Mouse (Mus musculus) neural tube, embryonic 13.5 days (tissue): ENCODE results near the gene Ak1. TPM values are rescaled to one million over a fixed set of nuclear protein-coding genes. Genes with fewer than 3 reads are reported as not detected.

ENCODE experiments used
- ATAC-seq: fragments of 200-750 bp; cut with Nextera tagmentation; 2 replicates; pipeline ENCODE4 v1.8.0; 2017; ENCODE audit warnings: low read depth, mild to moderate bottlenecking, moderate TSS enrichment, moderate library complexity
- H3K27ac ChIP-seq: fragments of 300-500 bp; sonication (generic); replicated peaks from 2 replicates; pipeline ENCODE4 v1.5.1; 2015; ENCODE audit warnings: moderate library complexity, mild to moderate bottlenecking, inconsistent platforms
- H3K27me3 ChIP-seq: fragments of 300-500 bp; sonication (generic); 2 replicates; pipeline ENCODE4 v1.6.1; 2015; ENCODE audit warnings: mild to moderate bottlenecking, inconsistent platforms
- H3K36me3 ChIP-seq: fragments of 300-500 bp; sonication (generic); 2 replicates; pipeline ENCODE4 v1.6.1; 2015; ENCODE audit warnings: mild to moderate bottlenecking, inconsistent platforms
- H3K4me1 ChIP-seq: fragments of 300-500 bp; sonication (generic); replicated peaks from 2 replicates; pipeline ENCODE4 v1.6.1; 2015; ENCODE audit warnings: inconsistent platforms
- H3K4me2 ChIP-seq: fragments of 300-500 bp; sonication (generic); 2 replicates; pipeline ENCODE4 v1.6.1; 2015; ENCODE audit warnings: inconsistent platforms, mild to moderate bottlenecking, moderate library complexity
- H3K4me3 ChIP-seq: fragments of 300-500 bp; sonication (generic); 2 replicates; pipeline ENCODE4 v1.5.1; 2015; ENCODE audit warnings: mild to moderate bottlenecking, inconsistent platforms
- H3K9ac ChIP-seq: fragments of 300-500 bp; sonication (generic); 2 replicates; pipeline ENCODE4 v1.6.1; 2015; ENCODE audit warnings: moderate library complexity, mild to moderate bottlenecking, inconsistent platforms
- H3K9me3 ChIP-seq: fragments of 300-500 bp; sonication (generic); 2 replicates; pipeline ENCODE4 v1.6.1; 2016; ENCODE audit warnings: inconsistent platforms
- WGBS: fragments of 180-500 bp; shearing (Covaris S2); methylation state at CpG from one replicate; pipeline ENCODE4 v1.1.7; 2015; 5-methylcytosine and 5-hydroxymethylcytosine counted together
- polyA plus RNA-seq: library from polyadenylated mRNA; unstranded; fragments of >200 nt; fragmentation: Nextera tagmentation; extraction: Ambion mirVana; gene quantifications from 2 replicates; pipeline ENCODE4 v1.2.1, GENCODE M21; 2015

Ak1 gene
- polyA plus RNA-seq, 1 experiment from 2014 or later = 74.2 TPM

DNA sequence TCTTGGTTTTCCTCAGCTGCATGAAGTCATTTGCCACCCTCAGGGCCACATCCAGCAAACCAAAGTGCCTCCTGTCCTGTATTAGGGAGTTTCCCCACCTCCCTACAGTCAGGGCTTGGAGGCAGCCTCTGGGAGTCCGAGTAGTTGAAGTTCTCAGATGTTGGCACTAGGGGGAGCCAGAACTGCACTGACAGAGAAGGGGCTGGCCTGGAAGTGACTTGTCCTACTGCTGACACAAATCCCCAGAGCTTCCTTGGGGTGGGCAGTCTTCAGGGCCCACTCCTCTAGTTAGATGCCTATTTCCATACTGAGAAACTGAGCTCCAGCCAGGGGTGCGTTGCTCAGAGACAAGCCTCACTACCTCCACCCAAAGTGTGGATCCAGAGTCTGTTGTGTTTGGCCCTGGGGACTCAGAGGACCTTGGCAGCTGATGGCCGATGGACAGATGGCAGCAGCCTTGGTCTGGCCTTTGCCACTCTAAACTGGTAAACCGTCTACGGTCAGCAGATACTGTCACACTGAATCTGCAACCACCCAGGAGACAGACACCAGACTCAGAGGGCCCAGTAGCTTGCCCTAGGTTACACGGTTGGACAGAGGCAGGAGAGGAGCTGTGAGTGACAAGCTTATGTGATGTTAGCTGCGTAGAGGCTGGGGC is 10.3 kb downstream of the Ak1 start:
- peaks cover 39% of the 10 kb centered on the region for H3K4me1 ChIP-seq
- H3K27me3 ChIP-seq = no peaks in the 10 kb centered on the region
- no peaks in the 10 kb centered on the region for H3K9me3 ChIP-seq
- no peak overlapping the region for H3K4me2 ChIP-seq
- H3K36me3 ChIP-seq = peaks cover 3% of the 10 kb centered on the region; the same call in 1 of the 2 replicates
- WGBS = 55% methylated on average over 7 of the region's 7 CpGs
- no peak overlapping the region for H3K9ac ChIP-seq
- ATAC-seq = peak; percentile 52
- H3K27ac ChIP-seq = no peak overlapping the region
- H3K4me3 ChIP-seq = no peak overlapping the region

DNA sequence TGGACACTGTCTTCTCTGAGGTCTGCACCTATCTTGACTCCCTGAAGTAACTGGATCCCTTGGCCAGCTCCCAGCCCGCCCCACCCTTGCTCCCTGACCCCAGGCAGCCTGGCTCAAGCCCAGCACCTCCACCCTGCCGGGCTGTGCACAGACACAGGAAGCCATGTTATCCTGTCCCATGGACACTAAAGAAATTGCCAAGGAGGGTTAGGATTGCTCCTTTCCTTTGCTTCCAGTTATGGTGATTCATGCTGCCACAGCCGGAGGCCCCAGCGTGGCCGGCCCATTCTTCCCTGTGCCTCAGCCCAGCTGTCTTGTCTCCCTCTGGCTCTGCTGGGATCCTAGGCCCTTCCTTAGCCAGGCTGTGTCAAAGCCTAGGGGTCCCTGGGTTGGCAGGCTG is 12.1 kb downstream of the Ak1 start:
- H3K4me2 ChIP-seq = no peak overlapping the region
- peak overlapping the region; percentile 31; the same call in 1 of the 2 replicates for H3K9ac ChIP-seq
- peaks cover 3% of the 10 kb centered on the region; the same call in 1 of the 2 replicates for H3K36me3 ChIP-seq
- WGBS = 71% methylated on average over 5 of the region's 5 CpGs
- no peak for ATAC-seq
- no peak overlapping the region for H3K27ac ChIP-seq
- H3K9me3 ChIP-seq = no peaks in the 10 kb centered on the region
- no peaks in the 10 kb centered on the region for H3K27me3 ChIP-seq
- peaks cover 28% of the 10 kb centered on the region for H3K4me1 ChIP-seq
- H3K4me3 ChIP-seq = no peak overlapping the region

DNA sequence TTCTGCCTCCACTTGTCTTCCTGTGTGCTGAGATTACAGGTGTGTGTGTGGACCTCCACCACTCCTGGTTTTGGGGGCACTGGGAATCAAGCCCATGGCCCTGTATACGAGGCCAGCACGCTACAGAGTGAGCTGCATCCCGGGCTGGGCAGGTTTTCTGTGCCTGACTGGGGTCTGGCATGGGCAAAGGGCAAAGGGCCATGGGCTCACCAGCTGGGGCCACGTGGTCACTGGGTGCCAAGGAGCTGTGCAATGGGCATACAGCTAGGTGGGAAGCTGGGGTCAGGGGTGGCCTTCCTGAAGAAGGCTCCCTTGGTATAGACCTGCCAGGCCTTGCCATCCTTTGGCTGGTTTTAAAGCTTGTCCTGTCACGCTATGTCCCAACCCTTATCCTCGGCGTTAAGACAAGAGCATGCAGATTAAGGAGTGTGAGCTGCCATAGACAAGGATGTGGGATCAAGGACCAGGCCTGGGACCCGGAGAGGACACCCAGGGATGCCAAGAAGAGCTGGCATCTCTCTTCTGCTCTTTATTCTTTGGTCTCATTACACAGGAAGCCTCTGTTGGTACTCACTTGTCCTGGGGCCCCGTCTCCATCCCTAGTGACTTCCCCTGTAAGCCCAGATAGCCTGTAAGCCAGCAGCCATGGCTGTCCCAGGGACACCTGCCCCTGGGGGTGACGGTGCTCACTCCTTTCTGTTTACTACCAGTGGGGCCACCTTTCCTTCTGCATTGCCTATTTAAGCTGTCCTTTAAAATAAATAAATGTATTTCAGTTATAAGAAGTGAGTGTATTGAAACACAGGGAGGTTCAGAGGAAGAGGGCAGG is 12.9 kb downstream of the Ak1 start:
- Histone ChIP-seq H3K4me2 (no peak overlapping the region), H3K9ac (peak overlapping the region; percentile 12; the same call in 1 of the 2 replicates), H3K4me1 (peaks cover 20% of the 10 kb centered on the region), H3K9me3 (no peaks in the 10 kb centered on the region), H3K27ac (no peak overlapping the region), H3K36me3 (peaks cover 3% of the 10 kb centered on the region; the same call in 1 of the 2 replicates), H3K27me3 (no peaks in the 10 kb centered on the region), H3K4me3 (no peak overlapping the region)
- WGBS = 87% methylated on average over 10 of the region's 10 CpGs
- ATAC-seq = no peak

DNA sequence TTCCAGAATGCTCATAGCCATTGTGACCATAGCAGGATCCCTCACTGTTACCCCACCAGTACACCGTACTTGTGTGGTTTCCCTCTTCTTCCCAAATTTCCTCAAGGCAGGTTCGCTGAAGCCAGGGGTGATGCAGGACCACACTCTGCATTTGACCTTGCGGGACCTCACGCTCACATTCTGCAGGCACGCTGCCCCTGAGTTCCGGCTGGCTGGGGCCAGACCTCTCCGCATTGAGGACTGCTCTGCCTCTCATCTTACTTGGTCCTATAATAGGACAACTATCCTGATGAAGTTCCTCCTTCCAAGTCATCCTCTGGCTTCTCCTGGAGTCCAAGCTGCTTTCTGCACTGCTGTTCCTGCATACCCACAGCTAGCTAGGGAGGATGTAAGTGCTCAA is 15.1 kb downstream of the Ak1 start:
- H3K27ac ChIP-seq = no peak overlapping the region
- ATAC-seq = no peak
- 88% methylated on average over 7 of the region's 7 CpGs for WGBS
- no peaks in the 10 kb centered on the region for H3K27me3 ChIP-seq
- no peak overlapping the region for H3K4me3 ChIP-seq
- peaks cover 3% of the 10 kb centered on the region; the same call in 1 of the 2 replicates for H3K36me3 ChIP-seq
- no peak overlapping the region for H3K9ac ChIP-seq
- H3K9me3 ChIP-seq = no peaks in the 10 kb centered on the region
- H3K4me1 ChIP-seq = peaks cover 14% of the 10 kb centered on the region
- H3K4me2 ChIP-seq = no peak overlapping the region

DNA sequence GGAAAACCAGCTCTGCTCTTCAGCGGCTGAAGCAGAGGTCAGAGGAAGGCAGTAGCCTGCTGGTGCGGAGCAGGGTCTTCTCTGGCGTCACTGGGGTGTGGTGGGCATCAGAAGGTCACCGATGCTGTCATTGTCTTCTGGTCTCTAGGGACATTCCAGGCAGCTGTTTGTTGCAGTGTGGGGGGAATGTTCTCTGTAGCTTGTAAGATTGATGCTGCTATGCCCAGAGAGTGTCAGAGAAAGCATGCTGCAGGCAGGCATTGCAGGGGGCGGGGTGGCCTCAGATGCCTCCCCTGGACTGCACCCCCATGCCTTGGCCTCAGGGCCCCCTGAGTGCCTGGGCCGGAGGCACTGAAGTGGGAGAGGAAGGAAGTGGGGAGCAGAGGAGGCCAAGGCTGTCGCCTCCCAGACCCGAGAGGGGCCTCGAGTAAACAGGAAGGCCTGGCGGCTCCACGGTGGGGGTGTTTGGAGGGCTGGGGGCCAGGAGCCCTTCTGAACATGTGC is 16.3 kb downstream of the Ak1 start:
- Histone ChIP-seq H3K4me2 (no peak overlapping the region), H3K27me3 (no peaks in the 10 kb centered on the region), H3K9ac (0 out of 2 replicates have a peak overlapping the region, but pooled peaks have one; percentile 45), H3K4me1 (peaks cover 14% of the 10 kb centered on the region), H3K4me3 (no peak overlapping the region), H3K36me3 (peaks cover 3% of the 10 kb centered on the region; the same call in 1 of the 2 replicates), H3K9me3 (no peaks in the 10 kb centered on the region), H3K27ac (0 out of 2 replicates have a peak overlapping the region, but pooled peaks have one; percentile 23)
- WGBS = 31% methylated on average over 11 of the region's 11 CpGs
- ATAC-seq = 0 out of 2 replicates have a peak, but pooled peaks have one; percentile 29

DNA sequence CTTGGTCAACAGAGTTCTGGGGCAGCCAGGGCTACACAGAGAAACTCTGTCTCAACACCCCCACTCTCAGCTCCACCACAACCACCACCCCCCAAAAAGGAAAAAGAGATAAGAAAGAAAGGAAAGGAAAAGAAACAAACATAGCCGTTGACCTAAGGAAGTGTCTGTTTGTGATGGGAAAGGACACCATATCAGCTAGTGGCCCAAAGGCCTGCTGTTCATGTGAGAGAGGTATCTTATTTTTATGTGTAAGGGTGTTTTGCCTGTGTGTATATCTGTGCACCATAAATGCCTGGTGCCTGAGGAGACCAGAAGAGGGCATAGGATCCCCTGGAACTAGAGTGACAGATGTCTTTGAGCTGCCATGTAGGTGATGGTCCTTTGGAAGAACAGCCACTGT is 18.1 kb downstream of the Ak1 start:
- no peaks in the 10 kb centered on the region for H3K9me3 ChIP-seq
- WGBS = 83% methylated on average over 1 of the region's 1 CpGs

DNA sequence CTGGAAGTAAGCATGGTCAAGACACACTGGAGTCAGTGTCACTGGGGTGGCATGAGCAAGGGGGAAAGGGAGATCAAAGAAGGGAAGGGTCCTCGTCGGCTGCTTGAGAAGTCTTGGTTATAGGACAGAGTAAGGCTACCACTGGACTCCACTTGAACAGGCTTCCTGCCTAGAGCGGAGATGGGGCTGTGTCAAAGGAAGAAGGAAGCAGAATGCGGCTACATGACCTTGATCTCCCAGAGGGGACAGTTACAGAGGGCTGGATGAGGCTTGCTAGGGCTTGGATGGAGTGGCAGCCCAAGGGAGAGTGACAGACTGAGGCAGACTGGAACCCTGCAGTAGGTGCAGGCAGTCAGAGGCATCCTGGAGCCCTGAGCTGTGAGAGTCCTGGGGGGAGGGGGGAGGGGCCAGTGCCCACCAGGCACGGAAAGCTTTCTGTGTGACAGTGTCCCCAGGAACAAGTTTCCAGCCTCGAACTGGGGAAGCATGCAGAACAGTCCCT is 19.0 kb downstream of the Ak1 start:
- ATAC-seq = no peak
- 68% methylated on average over 6 of the region's 6 CpGs for WGBS

More for the DNA sequence above, 18.1 kb downstream of the Ak1 start:
- Histone ChIP-seq H3K4me2 (no peak overlapping the region), H3K4me3 (no peak overlapping the region), H3K27ac (no peak overlapping the region), H3K9ac (no peak overlapping the region), H3K4me1 (peaks cover 11% of the 10 kb centered on the region), H3K27me3 (no peaks in the 10 kb centered on the region), H3K36me3 (no peaks in the 10 kb centered on the region)
- no peak for ATAC-seq

DNA sequence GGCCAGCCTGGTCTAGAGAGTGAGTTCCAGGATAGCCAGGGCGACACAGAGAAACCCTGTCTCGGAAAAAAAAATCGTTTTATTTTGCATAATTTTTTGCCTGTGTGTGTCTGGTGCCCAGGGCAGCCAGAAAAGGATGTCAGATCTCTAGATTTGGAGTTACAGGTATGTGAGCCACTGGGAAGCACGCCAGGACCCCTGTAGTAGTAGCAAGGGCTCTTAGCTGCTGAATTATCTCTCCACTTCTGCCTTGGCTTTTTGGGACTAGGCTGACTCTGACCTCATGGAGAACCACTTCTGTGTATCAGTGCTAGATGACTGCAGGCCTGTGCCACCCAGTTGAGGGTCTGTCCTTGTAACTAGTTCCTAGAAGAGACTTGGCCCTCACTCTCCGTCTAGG is 20.3 kb downstream of the Ak1 start:
- Histone ChIP-seq H3K9me3 (no peaks in the 10 kb centered on the region), H3K9ac (no peak overlapping the region), H3K27ac (no peak overlapping the region), H3K4me3 (no peak overlapping the region), H3K4me2 (no peak overlapping the region), H3K36me3 (no peaks in the 10 kb centered on the region), H3K27me3 (no peaks in the 10 kb centered on the region), H3K4me1 (peaks cover 21% of the 10 kb centered on the region)
- no peak for ATAC-seq
- 77% methylated on average over 5 of the region's 5 CpGs for WGBS

More for the DNA sequence above, 19.0 kb downstream of the Ak1 start:
- Histone ChIP-seq H3K4me3 (no peak overlapping the region), H3K4me1 (peaks cover 13% of the 10 kb centered on the region), H3K9ac (no peak overlapping the region), H3K27me3 (no peaks in the 10 kb centered on the region), H3K4me2 (no peak overlapping the region), H3K36me3 (no peaks in the 10 kb centered on the region), H3K27ac (no peak overlapping the region), H3K9me3 (no peaks in the 10 kb centered on the region)

DNA sequence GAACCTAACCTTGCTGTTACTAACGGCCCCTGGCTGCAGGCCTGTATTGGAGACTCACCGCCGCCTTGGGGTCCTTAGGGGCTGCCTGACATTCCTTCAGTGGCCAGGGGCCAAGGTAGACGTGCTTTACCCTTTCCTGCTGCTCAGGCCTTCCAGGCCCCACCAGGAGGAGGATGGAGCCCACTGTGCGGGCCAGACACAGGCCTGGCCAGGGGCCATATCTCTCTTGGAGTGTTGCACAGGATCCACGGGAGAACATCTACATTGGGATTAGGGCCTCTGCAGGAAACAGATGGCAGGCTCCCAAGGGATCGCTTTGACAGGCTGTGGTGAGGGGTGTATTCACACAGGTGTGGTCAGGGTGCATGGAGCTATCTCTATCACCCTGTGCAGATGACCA is 21.3 kb downstream of the Ak1 start:
- no peak overlapping the region for H3K4me2 ChIP-seq
- H3K4me1 ChIP-seq = peaks cover 18% of the 10 kb centered on the region
- H3K9me3 ChIP-seq = no peaks in the 10 kb centered on the region
- H3K9ac ChIP-seq = no peak overlapping the region
- H3K27ac ChIP-seq = no peak overlapping the region
- H3K36me3 ChIP-seq = no peaks in the 10 kb centered on the region
- no peaks in the 10 kb centered on the region for H3K27me3 ChIP-seq
- peak; percentile 15; the same call in 1 of the 2 replicates for ATAC-seq
- H3K4me3 ChIP-seq = no peak overlapping the region
- 79% methylated on average over 7 of the region's 7 CpGs for WGBS

DNA sequence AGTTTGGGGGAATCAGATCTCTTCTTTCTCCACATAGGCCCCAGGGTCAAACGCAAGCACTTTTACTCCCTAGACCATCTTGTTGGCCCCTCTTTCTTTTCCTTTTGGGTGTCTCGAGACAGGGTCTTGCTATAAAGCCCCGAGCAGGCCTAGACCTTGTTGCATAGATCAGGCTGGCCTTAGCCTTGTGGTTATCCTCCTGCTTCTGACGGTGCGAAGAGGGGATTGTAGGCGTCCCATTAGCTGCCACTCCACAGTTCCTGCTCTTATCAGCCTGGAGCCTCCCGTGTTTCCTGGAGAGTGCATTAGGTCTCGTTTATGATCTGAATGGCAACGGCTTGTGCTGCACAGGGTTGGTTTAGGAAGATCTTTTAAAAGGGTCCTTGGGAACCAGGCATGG is 22.5 kb downstream of the Ak1 start:
- Histone ChIP-seq H3K9me3 (no peaks in the 10 kb centered on the region), H3K4me1 (peaks cover 15% of the 10 kb centered on the region), H3K36me3 (no peaks in the 10 kb centered on the region)

DNA sequence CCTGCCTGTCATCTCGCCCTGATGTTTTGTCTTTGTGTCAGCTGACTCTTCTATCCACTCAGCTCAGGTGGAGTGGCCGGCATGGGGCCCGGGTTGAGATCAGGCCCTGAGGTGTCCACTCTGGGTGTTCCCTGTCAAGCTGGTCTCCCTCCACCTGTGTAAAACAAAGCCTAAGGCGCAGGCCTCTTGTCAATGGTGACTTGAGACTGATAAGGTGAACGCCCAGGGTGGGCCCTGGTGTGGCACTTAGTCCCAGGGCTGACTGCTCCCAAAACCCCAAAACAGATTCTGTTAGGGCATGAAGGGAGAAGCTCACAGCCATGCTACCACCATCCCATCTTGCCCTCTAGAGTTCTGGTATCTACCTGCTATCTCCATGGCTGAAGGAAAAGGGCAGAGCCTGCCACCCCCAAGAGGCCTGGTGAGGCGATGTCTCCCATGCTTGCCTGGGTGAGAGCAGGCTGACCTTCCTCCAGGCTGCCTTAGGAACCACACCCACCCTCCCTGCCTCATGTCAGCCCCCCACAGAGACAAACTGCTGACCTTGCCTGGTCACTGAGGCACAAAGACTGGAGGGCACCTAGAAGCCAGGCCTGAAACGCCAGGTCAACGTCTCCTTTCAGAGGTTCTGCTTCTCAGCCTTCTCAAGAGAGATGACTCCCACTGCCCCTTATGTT is 23.4 kb downstream of the Ak1 start:
- no peak for ATAC-seq
- Histone ChIP-seq H3K4me2 (no peak overlapping the region), H3K4me3 (no peak overlapping the region), H3K9me3 (no peaks in the 10 kb centered on the region), H3K27me3 (no peaks in the 10 kb centered on the region), H3K27ac (no peak overlapping the region), H3K4me1 (peaks cover 15% of the 10 kb centered on the region), H3K9ac (no peak overlapping the region), H3K36me3 (no peaks in the 10 kb centered on the region)
- WGBS = 89% methylated on average over 8 of the region's 8 CpGs

More for the DNA sequence above, 22.5 kb downstream of the Ak1 start:
- WGBS = 79% methylated on average over 9 of the region's 9 CpGs
- Histone ChIP-seq H3K27ac (no peak overlapping the region), H3K27me3 (no peaks in the 10 kb centered on the region), H3K4me2 (no peak overlapping the region), H3K4me3 (no peak overlapping the region), H3K9ac (no peak overlapping the region)
- ATAC-seq = no peak
